Mouse (Mus musculus): ENCODE measurements at regions not wholly inside any gene's neighbourhood (a gene's known extent, or its start where the extent isn't known, plus 50 kb on each side); places are given as distances from the start of the nearest gene placed in this dataset.
"Not testable (repeated sequence)": the region's sequence is repeated elsewhere in the genome, so short reads cannot be mapped to it uniquely, and the experiment has no call there.

GRCm38 (mm10) chr17:60838794-60839193 lies 1825.6 kb upstream of the Nudt12 start:
- not testable (repeated sequence) for ATAC-seq (replicated peaks; ENCODE audit: insufficient number of reproducible peaks, low FRiP score, low TSS enrichment); H3K27me3 ChIP-seq (ENCODE audit: control insufficient read depth, insufficient read depth, low read length); H3K36me3 ChIP-seq (ENCODE audit: control insufficient read depth, insufficient read depth, low read length); H3K27ac ChIP-seq (ENCODE audit: low read depth, low read length); H3K9ac ChIP-seq (ENCODE audit: low read depth, low read length); H3K4me2 ChIP-seq; H3K4me3 ChIP-seq (ENCODE audit: low read depth, low read length); H3K4me1 ChIP-seq (ENCODE audit: control insufficient read depth, insufficient read depth, low read length); H3K9me3 ChIP-seq (replicated peaks; ENCODE audit: control insufficient read depth, low read length)
- WGBS (ENCODE audit: insufficient replicate concordance) = 86% methylated on average over 3 of the region's 3 CpGs

DNA sequence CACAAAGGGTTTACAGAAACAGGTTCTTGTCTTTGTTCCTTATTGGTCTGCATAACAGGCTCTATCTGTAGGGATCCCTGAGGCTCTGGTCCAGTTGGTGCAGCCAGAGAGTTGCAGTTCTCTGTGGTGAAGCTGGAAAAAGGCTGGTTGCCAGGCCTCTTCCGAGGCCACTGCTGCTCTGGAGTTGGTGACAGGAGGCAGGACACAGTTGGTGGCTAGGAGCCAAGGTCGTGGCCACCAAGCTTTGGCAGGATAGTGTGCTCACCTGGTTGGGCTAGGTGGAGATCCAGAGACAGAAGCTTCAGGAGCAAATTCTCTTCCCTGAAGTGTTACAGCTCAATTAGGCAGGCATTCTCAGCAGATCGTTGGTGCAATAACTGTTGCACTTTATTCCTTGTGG lies 1819.4 kb upstream of the Nudt12 start:
- H3K4me1 ChIP-seq (ENCODE audit: control insufficient read depth, insufficient read depth, low read length) = no peaks in the 10 kb centered on the region
- WGBS (ENCODE audit: insufficient replicate concordance) = 64% methylated on average over 3 of the region's 3 CpGs
- no peaks in the 10 kb centered on the region for H3K9me3 ChIP-seq (replicated peaks; ENCODE audit: control insufficient read depth, low read length)
- H3K4me3 ChIP-seq (ENCODE audit: low read depth, low read length) = no peak overlapping the region
- H3K36me3 ChIP-seq (ENCODE audit: control insufficient read depth, insufficient read depth, low read length) = no peaks in the 10 kb centered on the region
- H3K9ac ChIP-seq (ENCODE audit: low read depth, low read length) = no peak overlapping the region
- ATAC-seq (replicated peaks; ENCODE audit: insufficient number of reproducible peaks, low FRiP score, low TSS enrichment) = no peak
- no peak overlapping the region for H3K4me2 ChIP-seq
- no peaks in the 10 kb centered on the region for H3K27me3 ChIP-seq (ENCODE audit: control insufficient read depth, insufficient read depth, low read length)
- no peak overlapping the region for H3K27ac ChIP-seq (ENCODE audit: low read depth, low read length)

- H3K9ac ChIP-seq (ENCODE audit: low read depth, low read length) = no peak overlapping the region
Observed at GRCm38 (mm10) chr17:60830498-60830897, 1817.3 kb upstream of the Nudt12 start.

DNA sequence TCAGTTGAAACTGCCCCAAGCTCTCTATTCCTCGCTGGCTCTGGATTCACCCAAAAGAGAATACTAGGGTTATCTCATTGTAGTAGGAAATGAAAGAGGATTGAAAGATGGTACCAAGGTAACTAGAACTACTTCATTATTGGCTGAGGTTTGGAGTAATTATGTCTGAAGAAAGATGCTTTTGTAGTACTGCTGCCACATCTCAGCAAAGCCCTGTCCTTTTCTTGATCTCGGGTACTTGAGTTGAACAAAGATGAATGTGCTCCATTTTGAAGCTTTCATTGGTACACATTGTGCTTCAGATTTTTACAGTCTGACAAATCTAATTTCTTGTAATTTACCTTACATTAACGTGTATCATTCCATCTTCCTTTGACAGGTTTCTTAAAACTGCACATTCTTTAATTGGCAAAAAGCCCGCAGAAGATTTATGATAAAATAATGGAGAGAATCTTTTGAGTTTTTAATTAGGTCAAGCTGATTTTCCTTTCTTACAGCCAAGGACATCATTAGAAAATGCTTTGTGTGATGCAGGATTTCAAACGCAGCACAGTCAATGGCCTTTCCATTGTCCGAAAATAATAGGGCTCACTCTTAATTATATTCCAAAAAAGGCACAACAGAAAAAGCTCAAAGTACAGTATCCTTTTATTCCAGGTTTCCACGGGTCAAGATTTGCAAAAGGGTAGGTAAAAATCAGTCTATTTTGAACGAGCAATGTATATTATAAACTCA lies 1791.7 kb upstream of the Nudt12 start:
- ATAC-seq (replicated peaks; ENCODE audit: insufficient number of reproducible peaks, low FRiP score, low TSS enrichment) = no peak
- Histone ChIP-seq H3K9ac (ENCODE audit: low read depth, low read length) (no peak overlapping the region), H3K27ac (ENCODE audit: low read depth, low read length) (no peak overlapping the region), H3K36me3 (ENCODE audit: control insufficient read depth, insufficient read depth, low read length) (no peaks in the 10 kb centered on the region), H3K4me3 (ENCODE audit: low read depth, low read length) (no peak overlapping the region), H3K27me3 (ENCODE audit: control insufficient read depth, insufficient read depth, low read length) (no peaks in the 10 kb centered on the region), H3K4me1 (ENCODE audit: control insufficient read depth, insufficient read depth, low read length) (no peaks in the 10 kb centered on the region), H3K9me3 (replicated peaks; ENCODE audit: control insufficient read depth, low read length) (no peaks in the 10 kb centered on the region), H3K4me2 (no peak overlapping the region)
- WGBS (ENCODE audit: insufficient replicate concordance) = 70% methylated on average over 8 of the region's 8 CpGs

More at GRCm38 (mm10) chr17:60830498-60830897, 1817.3 kb upstream of the Nudt12 start:
- Histone ChIP-seq H3K27ac (ENCODE audit: low read depth, low read length) (no peak overlapping the region), H3K4me1 (ENCODE audit: control insufficient read depth, insufficient read depth, low read length) (no peaks in the 10 kb centered on the region), H3K27me3 (ENCODE audit: control insufficient read depth, insufficient read depth, low read length) (no peaks in the 10 kb centered on the region), H3K9me3 (replicated peaks; ENCODE audit: control insufficient read depth, low read length) (no peaks in the 10 kb centered on the region), H3K4me3 (ENCODE audit: low read depth, low read length) (no peak overlapping the region), H3K36me3 (ENCODE audit: control insufficient read depth, insufficient read depth, low read length) (no peaks in the 10 kb centered on the region), H3K4me2 (no peak overlapping the region)
- 76% methylated on average over 2 of the region's 2 CpGs for WGBS (ENCODE audit: insufficient replicate concordance)
- no peak for ATAC-seq (replicated peaks; ENCODE audit: insufficient number of reproducible peaks, low FRiP score, low TSS enrichment)

DNA sequence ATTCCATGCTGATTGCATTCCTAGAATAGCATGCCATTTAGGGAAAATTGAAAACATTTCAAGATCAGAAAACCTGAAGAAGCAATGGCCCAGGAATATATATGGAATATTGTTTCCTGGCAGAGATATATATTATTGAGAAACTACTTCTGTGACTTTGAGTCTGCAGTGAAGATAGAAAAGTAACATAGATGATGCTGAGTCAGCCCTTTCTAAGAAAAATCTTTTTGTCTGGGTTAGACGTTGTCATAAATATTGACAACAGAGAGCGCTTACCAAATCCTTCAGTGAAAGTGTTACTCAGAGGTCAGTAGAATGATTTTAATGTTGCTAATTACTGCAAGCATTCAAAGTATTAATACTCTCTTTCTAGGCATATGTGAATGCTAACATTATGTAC lies 1749.1 kb upstream of the Nudt12 start:
- no peak overlapping the region for H3K9ac ChIP-seq (ENCODE audit: low read depth, low read length)
- H3K4me2 ChIP-seq = no peak overlapping the region
- no peak overlapping the region for H3K4me3 ChIP-seq (ENCODE audit: low read depth, low read length)
- no peak for ATAC-seq (replicated peaks; ENCODE audit: insufficient number of reproducible peaks, low FRiP score, low TSS enrichment)
- no peaks in the 10 kb centered on the region for H3K36me3 ChIP-seq (ENCODE audit: control insufficient read depth, insufficient read depth, low read length)
- H3K27ac ChIP-seq (ENCODE audit: low read depth, low read length) = no peak overlapping the region
- no peaks in the 10 kb centered on the region for H3K9me3 ChIP-seq (replicated peaks; ENCODE audit: control insufficient read depth, low read length)
- 72% methylated on average over 2 of the region's 2 CpGs for WGBS (ENCODE audit: insufficient replicate concordance)
- no peaks in the 10 kb centered on the region for H3K27me3 ChIP-seq (ENCODE audit: control insufficient read depth, insufficient read depth, low read length)
- no peaks in the 10 kb centered on the region for H3K4me1 ChIP-seq (ENCODE audit: control insufficient read depth, insufficient read depth, low read length)

DNA sequence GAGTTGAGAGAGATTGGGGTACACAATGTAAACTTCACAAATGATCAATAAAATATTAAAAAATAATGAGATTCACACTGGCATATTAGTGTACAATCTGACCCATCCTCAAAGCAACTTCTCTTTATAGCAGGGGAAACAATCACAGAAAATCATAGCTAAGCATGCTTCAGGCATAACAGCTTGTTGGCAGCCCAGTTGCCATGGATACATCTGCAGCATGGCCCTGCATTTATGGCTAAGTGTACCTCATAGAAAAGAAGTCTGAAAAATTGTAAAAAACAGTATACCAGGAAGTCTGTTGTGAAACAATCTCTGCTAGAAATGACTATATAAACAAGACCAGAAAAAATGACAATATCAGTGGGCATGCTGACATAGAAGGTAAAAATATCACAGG lies 1747.9 kb upstream of the Nudt12 start:
- H3K4me2 ChIP-seq = no peak overlapping the region
- H3K4me3 ChIP-seq (ENCODE audit: low read depth, low read length) = no peak overlapping the region
- ATAC-seq (replicated peaks; ENCODE audit: insufficient number of reproducible peaks, low FRiP score, low TSS enrichment) = no peak

DNA sequence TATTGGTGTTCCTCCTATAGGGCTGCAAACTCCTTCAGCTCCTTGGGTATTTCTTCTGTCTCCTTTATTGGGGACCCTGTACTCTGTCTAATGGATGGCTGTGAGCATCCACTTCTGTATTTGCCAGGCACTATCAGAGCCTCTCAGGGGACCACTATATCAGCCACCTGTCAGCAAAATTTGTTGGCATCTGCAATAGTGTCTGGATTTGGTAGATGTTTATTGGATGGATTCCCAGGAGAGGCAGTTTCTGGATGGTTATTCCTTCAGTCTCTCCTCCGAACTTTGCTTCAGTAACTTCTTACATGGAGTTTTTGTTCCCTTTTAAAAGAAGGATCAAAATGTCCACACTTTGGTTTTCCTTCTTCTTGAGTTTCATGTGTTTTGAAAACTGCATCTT lies 1729.7 kb upstream of the Nudt12 start:
- no peak for ATAC-seq (replicated peaks; ENCODE audit: insufficient number of reproducible peaks, low FRiP score, low TSS enrichment)
- H3K4me1 ChIP-seq (ENCODE audit: control insufficient read depth, insufficient read depth, low read length) = no peaks in the 10 kb centered on the region
- H3K9me3 ChIP-seq (replicated peaks; ENCODE audit: control insufficient read depth, low read length) = no peaks in the 10 kb centered on the region
- 82% methylated on average over 1 of the region's 1 CpGs for WGBS (ENCODE audit: insufficient replicate concordance)
- no peak overlapping the region for H3K27ac ChIP-seq (ENCODE audit: low read depth, low read length)
- no peak overlapping the region for H3K9ac ChIP-seq (ENCODE audit: low read depth, low read length)
- H3K36me3 ChIP-seq (ENCODE audit: control insufficient read depth, insufficient read depth, low read length) = no peaks in the 10 kb centered on the region
- H3K27me3 ChIP-seq (ENCODE audit: control insufficient read depth, insufficient read depth, low read length) = no peaks in the 10 kb centered on the region
- no peak overlapping the region for H3K4me2 ChIP-seq
- H3K4me3 ChIP-seq (ENCODE audit: low read depth, low read length) = no peak overlapping the region

More for the DNA sequence above, 1747.9 kb upstream of the Nudt12 start:
- no peak overlapping the region for H3K9ac ChIP-seq (ENCODE audit: low read depth, low read length)
- no peaks in the 10 kb centered on the region for H3K36me3 ChIP-seq (ENCODE audit: control insufficient read depth, insufficient read depth, low read length)
- H3K27me3 ChIP-seq (ENCODE audit: control insufficient read depth, insufficient read depth, low read length) = no peaks in the 10 kb centered on the region
- no peaks in the 10 kb centered on the region for H3K9me3 ChIP-seq (replicated peaks; ENCODE audit: control insufficient read depth, low read length)
- H3K27ac ChIP-seq (ENCODE audit: low read depth, low read length) = no peak overlapping the region
- H3K4me1 ChIP-seq (ENCODE audit: control insufficient read depth, insufficient read depth, low read length) = no peaks in the 10 kb centered on the region

GRCm38 (mm10) chr17:60738211-60738610 lies 1725.0 kb upstream of the Nudt12 start:
- Histone ChIP-seq H3K36me3 (ENCODE audit: control insufficient read depth, insufficient read depth, low read length) (no peaks in the 10 kb centered on the region), H3K4me3 (ENCODE audit: low read depth, low read length) (no peak overlapping the region), H3K4me1 (ENCODE audit: control insufficient read depth, insufficient read depth, low read length) (no peaks in the 10 kb centered on the region), H3K27ac (ENCODE audit: low read depth, low read length) (no peak overlapping the region), H3K4me2 (no peak overlapping the region), H3K9me3 (replicated peaks; ENCODE audit: control insufficient read depth, low read length) (no peaks in the 10 kb centered on the region), H3K9ac (ENCODE audit: low read depth, low read length) (no peak overlapping the region), H3K27me3 (ENCODE audit: control insufficient read depth, insufficient read depth, low read length) (no peaks in the 10 kb centered on the region)
- ATAC-seq (replicated peaks; ENCODE audit: insufficient number of reproducible peaks, low FRiP score, low TSS enrichment) = no peak
- WGBS (ENCODE audit: insufficient replicate concordance) = 76% methylated on average over 1 of the region's 1 CpGs

DNA sequence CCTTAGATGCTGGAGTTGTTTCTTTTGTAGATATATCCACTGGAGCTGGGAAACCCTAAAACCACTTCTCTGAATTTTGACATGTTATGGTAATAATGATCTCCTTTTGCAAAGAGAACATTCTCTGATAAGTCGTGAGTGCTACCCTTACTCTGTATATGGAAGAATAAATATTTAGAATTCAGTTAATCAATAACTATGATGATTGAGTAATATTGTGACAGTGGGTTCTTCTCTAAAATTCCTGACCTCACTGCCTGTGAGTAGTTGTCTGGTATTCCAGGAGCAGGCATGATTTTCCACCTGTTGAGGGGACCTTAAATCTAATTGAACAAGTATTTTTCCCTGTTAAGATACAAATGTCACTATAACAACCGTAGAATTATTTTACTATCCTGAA lies 1707.0 kb upstream of the Nudt12 start:
- Histone ChIP-seq H3K4me1 (ENCODE audit: control insufficient read depth, insufficient read depth, low read length) (no peaks in the 10 kb centered on the region), H3K9ac (ENCODE audit: low read depth, low read length) (no peak overlapping the region), H3K36me3 (ENCODE audit: control insufficient read depth, insufficient read depth, low read length) (no peaks in the 10 kb centered on the region), H3K4me3 (ENCODE audit: low read depth, low read length) (no peak overlapping the region), H3K27ac (ENCODE audit: low read depth, low read length) (no peak overlapping the region), H3K27me3 (ENCODE audit: control insufficient read depth, insufficient read depth, low read length) (no peaks in the 10 kb centered on the region), H3K4me2 (no peak overlapping the region), H3K9me3 (replicated peaks; ENCODE audit: control insufficient read depth, low read length) (no peaks in the 10 kb centered on the region)
- 76% methylated on average over 2 of the region's 2 CpGs for WGBS (ENCODE audit: insufficient replicate concordance)
- no peak for ATAC-seq (replicated peaks; ENCODE audit: insufficient number of reproducible peaks, low FRiP score, low TSS enrichment)

Measured in heart, embryonic 11.5 days (tissue).